Mouse (Mus musculus): ENCODE measurements around the gene Serinc2.

- TF ChIP-seq GABPA (IDR thresholded peaks at IDR 0.05; ENCODE audit: insufficient replicate concordance, low read depth, low read length) (no peak), ZC3H11A (IDR thresholded peaks at IDR 0.05; ENCODE audit: low read depth, low read length) (no peak), ZMIZ1 (IDR thresholded peaks at IDR 0.05; ENCODE audit: low read depth, low read length) (no peak), TCF12 (IDR thresholded peaks at IDR 0.05; ENCODE audit: low read depth, low read length) (no peak), IRF4 (IDR thresholded peaks at IDR 0.05; ENCODE audit: low read depth, low read length) (no peak), MXI1 (IDR thresholded peaks at IDR 0.05; ENCODE audit: low read depth, low read length) (no peak), SMC3 (IDR thresholded peaks at IDR 0.05; ENCODE audit: low read depth, low read length) (no peak), POLR2A (IDR thresholded peaks at IDR 0.05; ENCODE audit: low read depth, low read length) (no peak), MYC (IDR thresholded peaks at IDR 0.05; ENCODE audit: low read depth, low read length) (no peak)
Measured at GRCm38 (mm10) chr4:130282856-130283255, 3.9 kb upstream of the Serinc2 start.
